Mouse (Mus musculus) bone marrow, adult 2 months (tissue): ENCODE measurements around the gene Cit.

Experiments used
- CTCF ChIP-seq: fragments of 200-500 bp; IDR thresholded peaks from 2 replicates; pipeline ENCODE4 v1.5.1; 2011; ENCODE audit warnings: low read length, control low read depth; ENCODE audit not compliant: control insufficient read depth, insufficient read depth
- POLR2A ChIP-seq: fragments of 200-500 bp; IDR thresholded peaks from 2 replicates; pipeline ENCODE4 v1.6.1; 2011; ENCODE audit warnings: low read depth, mild to moderate bottlenecking, control low read depth, low read length, borderline replicate concordance; ENCODE audit not compliant: control insufficient read depth

- no peak for TF ChIP-seq CTCF
- TF ChIP-seq POLR2A = no peak
Measured at GRCm38 (mm10) chr5:115918597-115919351, 73.7 kb downstream of the Cit start.
